Mouse (Mus musculus): Measurements from ENCODE around the gene Rab11fip3. TPM values are rescaled to one million over a fixed set of nuclear protein-coding genes. Genes with fewer than 3 reads are reported as not detected.
A peak's percentile ranks its signal among the peaks of the same experiment; 100 is the strongest.

Gene Rab11fip3
- total RNA-seq, 2 experiments from 2014 or later = 57.9 to 61.5 TPM

- DNase-seq = no peak
- intact Hi-C loops (cut with DNase I) = no loop called here
Observed at GRCm38 (mm10) chr17:26005731-26006450, 63.5 kb downstream of the Rab11fip3 start.

- no peak for DNase-seq
- intact Hi-C loops (cut with DNase I) = no loop called here
Observed at GRCm38 (mm10) chr17:26004711-26005110, 64.6 kb downstream of the Rab11fip3 start.

- no peak for DNase-seq
- intact Hi-C loops (cut with DNase I) = no loop called here
Observed at GRCm38 (mm10) chr17:26003864-26004263, 65.5 kb downstream of the Rab11fip3 start.

- intact Hi-C loops (cut with DNase I) = no loop called here
- no peak for DNase-seq
Observed at GRCm38 (mm10) chr17:25998425-25998824, 70.9 kb downstream of the Rab11fip3 start.

- intact Hi-C loops (cut with DNase I) = no loop called here
- DNase-seq = no peak
Observed at GRCm38 (mm10) chr17:25993489-25993888, 75.9 kb downstream of the Rab11fip3 start.

- intact Hi-C loops (cut with DNase I) = no loop called here
- DNase-seq = no peak
Observed at GRCm38 (mm10) chr17:25992274-25992673, 77.1 kb downstream of the Rab11fip3 start.

GRCm38 (mm10) chr17:25990331-25990730 is 79.0 kb downstream of the Rab11fip3 start:
- DNase-seq = no peak
- intact Hi-C loops (cut with DNase I) = no loop called here

GRCm38 (mm10) chr17:25985306-25986294 is 83.8 kb downstream of the Rab11fip3 start, which contains the start of gene Capn15:
TSS of gene Capn15 (minus strand) at chr17:25985796.
- DNase-seq = peak; percentile 85 to 89
- intact Hi-C loops (cut with DNase I) = no loop called here

- intact Hi-C loops (cut with DNase I) = loop anchor here (5.0 kb wide), 1 partner anchor 92 kb away; no protein-coding TSS in a partner anchor
- DNase-seq = no peak
Observed at GRCm38 (mm10) chr17:25984556-25985305, 84.6 kb downstream of the Rab11fip3 start.

- intact Hi-C loops (cut with DNase I) = loop anchor here (5.0 kb wide), 1 partner anchor 92 kb away; no protein-coding TSS in a partner anchor
Observed at GRCm38 (mm10) chr17:25984066-25984465, 85.3 kb downstream of the Rab11fip3 start.

GRCm38 (mm10) chr17:25982913-25983312 is 86.4 kb downstream of the Rab11fip3 start:
- intact Hi-C loops (cut with DNase I) = loop anchor here (5.0 kb wide), 1 partner anchor 91 kb away; no protein-coding TSS in a partner anchor
- no peak for DNase-seq

More at GRCm38 (mm10) chr17:25984066-25984465, 85.3 kb downstream of the Rab11fip3 start:
- no peak for DNase-seq

- peak; percentile 40 to 57 for DNase-seq
- intact Hi-C loops (cut with DNase I) = loop anchor here (5.0 kb wide), 1 partner anchor 89 kb away; no protein-coding TSS in a partner anchor
Observed at GRCm38 (mm10) chr17:25980854-25981253, 88.5 kb downstream of the Rab11fip3 start.

- no peak for DNase-seq
- intact Hi-C loops (cut with DNase I) = loop anchor here (5.0 kb wide), 1 partner anchor 88 kb away; no protein-coding TSS in a partner anchor
Observed at GRCm38 (mm10) chr17:25979829-25980738, 89.3 kb downstream of the Rab11fip3 start.

- DNase-seq = no peak
- intact Hi-C loops (cut with DNase I) = no loop called here
Observed at GRCm38 (mm10) chr17:25970954-25971707, 98.2 kb downstream of the Rab11fip3 start.

GRCm38 (mm10) chr17:25970448-25970847 is 98.9 kb downstream of the Rab11fip3 start:
- intact Hi-C loops (cut with DNase I) = no loop called here
- no peak for DNase-seq

- intact Hi-C loops (cut with DNase I) = no loop called here
- DNase-seq = no peak
Observed at GRCm38 (mm10) chr17:25968176-25968575, 101.2 kb downstream of the Rab11fip3 start.

GRCm38 (mm10) chr17:25967652-25968051 is 101.7 kb downstream of the Rab11fip3 start:
- no peak for DNase-seq
- intact Hi-C loops (cut with DNase I) = no loop called here

GRCm38 (mm10) chr17:25964271-25964670 is 105.1 kb downstream of the Rab11fip3 start:
- no peak for DNase-seq
- intact Hi-C loops (cut with DNase I) = no loop called here

All from gastrocnemius, postnatal 36 days (tissue).